Mouse (Mus musculus): ENCODE data around the gene Gm4881. TPM values are rescaled to one million over a fixed set of nuclear protein-coding genes. Genes with fewer than 3 reads are reported as not detected.
A peak's percentile ranks its signal among the peaks of the same experiment; 100 is the strongest.

Gm4881 gene
- polyA plus RNA-seq, 1 experiment: 0.31 TPM

DNA sequence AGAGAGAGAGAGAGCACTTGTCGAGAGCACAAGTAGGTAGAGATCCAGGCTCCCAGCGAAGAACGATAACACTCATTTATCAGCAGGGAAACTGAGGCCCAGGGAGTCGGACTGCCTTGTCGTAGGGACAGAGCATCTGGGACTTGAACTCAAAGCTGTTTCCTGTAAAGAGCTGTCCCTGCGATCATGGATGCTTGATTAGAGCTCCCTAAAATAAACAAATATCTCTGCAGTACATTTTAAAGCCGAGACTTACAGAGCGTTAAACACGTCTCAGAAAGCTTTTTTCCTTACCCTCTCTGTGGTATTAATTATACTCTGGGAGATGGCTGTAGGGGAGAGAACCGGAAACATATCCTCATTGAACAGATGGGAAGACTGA is 40.9 kb downstream of the Gm4881 start:
- Histone ChIP-seq H3K27me3 (ENCODE audit: control insufficient read depth, insufficient read depth, low read length) (no peaks in the 10 kb centered on the region), H3K36me3 (ENCODE audit: control insufficient read depth, insufficient read depth, low read length) (peaks cover 2% of the 10 kb centered on the region), H3K27ac (ENCODE audit: control insufficient read depth, insufficient read depth, low read length) (peak overlapping the region; percentile 81), H3K4me3 (ENCODE audit: control insufficient read depth, insufficient read depth, low read length) (peak overlapping the region; percentile 91), H3K4me1 (replicated peaks; ENCODE audit: control insufficient read depth, insufficient read depth, low read length) (peaks cover 37% of the 10 kb centered on the region)
- TF ChIP-seq CTCF (IDR thresholded peaks at IDR 0.05; ENCODE audit: borderline replicate concordance, control insufficient read depth, extremely low read depth, insufficient read depth, low read length, poor library complexity) (no peak), POLR2A (IDR thresholded peaks at IDR 0.05; ENCODE audit: control insufficient read depth, extremely low read depth, insufficient read depth, low read length, poor library complexity) (no peak)
- under 1% methylated on average over 10 of the region's 10 CpGs for WGBS
- DNase-seq: no peak

DNA sequence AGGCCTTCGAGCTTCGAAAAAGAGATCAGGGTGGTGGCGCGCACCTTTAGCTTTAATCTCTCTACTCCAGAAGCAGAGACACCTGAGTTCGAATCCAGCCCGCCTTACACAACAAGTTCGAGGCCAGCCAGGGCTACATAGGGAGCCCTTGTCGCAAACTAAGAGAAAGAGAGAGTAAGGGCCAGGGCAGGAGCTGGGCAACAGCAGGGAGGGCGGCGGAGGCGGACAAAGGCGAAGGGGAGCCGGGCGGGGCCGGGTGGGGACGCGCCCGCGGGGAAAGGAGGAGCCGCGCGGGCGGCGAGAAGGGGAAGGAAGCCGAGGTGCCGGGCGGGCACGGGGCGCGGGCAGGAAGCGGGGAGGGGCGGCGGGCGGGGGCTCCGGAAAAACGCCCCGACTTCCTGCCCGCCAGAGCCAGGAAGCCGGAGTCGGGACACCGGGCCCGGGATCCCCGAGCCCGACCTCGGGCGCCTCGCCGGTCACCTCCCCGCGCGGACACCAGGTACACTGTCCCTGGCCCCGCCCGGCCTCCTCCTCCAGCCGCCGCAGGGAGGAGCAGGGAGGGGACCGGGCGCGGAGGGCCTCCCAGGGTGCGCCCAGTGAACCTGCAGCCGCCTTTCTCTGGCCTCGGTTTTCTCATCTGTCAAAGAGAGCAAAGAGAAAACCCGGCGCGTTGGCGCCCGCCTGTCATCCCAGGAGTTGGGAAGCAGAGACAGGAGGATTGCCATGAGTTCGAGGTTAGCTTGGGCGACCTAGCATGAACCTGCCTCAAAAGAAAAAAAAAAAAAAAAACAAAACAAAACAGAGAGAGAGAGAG is 41.5 kb downstream of the Gm4881 start, which contains the start of gene Arhgef1:
Gene Arhgef1 (plus strand): TSS at position 283 of the 814 bp plus-strand sequence.
- H3K4me3 ChIP-seq (ENCODE audit: control insufficient read depth, insufficient read depth, low read length): peak within 1 kb of the TSS; percentile 91
- H3K27ac ChIP-seq (ENCODE audit: control insufficient read depth, insufficient read depth, low read length): peak within 1 kb of the TSS; percentile 90
- TF ChIP-seq POLR2A (IDR thresholded peaks at IDR 0.05; ENCODE audit: control insufficient read depth, extremely low read depth, insufficient read depth, low read length, poor library complexity): peak; percentile 89
- peak; percentile 11; the same call in 1 of the 2 replicates for TF ChIP-seq CTCF (IDR thresholded peaks at IDR 0.05; ENCODE audit: borderline replicate concordance, control insufficient read depth, extremely low read depth, insufficient read depth, low read length, poor library complexity)
- H3K36me3 ChIP-seq (ENCODE audit: control insufficient read depth, insufficient read depth, low read length): no peaks in the 10 kb centered on the region
- 1% methylated on average over 57 of the region's 68 CpGs for WGBS
- DNase-seq: peak; percentile 79
- no peaks in the 10 kb centered on the region for H3K27me3 ChIP-seq (ENCODE audit: control insufficient read depth, insufficient read depth, low read length)
- peaks cover 31% of the 10 kb centered on the region for H3K4me1 ChIP-seq (replicated peaks; ENCODE audit: control insufficient read depth, insufficient read depth, low read length)

DNA sequence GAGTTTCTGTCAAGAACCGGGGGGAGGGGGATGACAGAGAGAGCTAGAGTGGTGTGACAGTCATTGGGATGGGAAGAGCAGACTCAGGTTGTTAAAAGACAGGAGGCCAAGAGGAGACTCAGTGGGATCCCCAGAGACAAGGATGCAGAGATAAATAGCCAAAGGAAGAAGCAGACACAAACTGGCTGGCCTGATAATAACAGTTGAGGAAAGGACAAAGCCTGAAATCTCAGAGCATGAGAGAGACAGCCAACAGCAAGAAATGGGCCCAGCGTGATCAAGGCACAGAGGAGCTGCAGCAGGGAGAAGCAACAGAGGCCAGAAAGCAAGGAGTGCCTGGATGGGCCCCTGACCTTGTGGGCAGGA is 42.0 kb downstream of the Gm4881 start:
- no peak for TF ChIP-seq POLR2A (IDR thresholded peaks at IDR 0.05; ENCODE audit: control insufficient read depth, extremely low read depth, insufficient read depth, low read length, poor library complexity)
- TF ChIP-seq CTCF (IDR thresholded peaks at IDR 0.05; ENCODE audit: borderline replicate concordance, control insufficient read depth, extremely low read depth, insufficient read depth, low read length, poor library complexity): no peak
- Histone ChIP-seq H3K27ac (ENCODE audit: control insufficient read depth, insufficient read depth, low read length) (peak overlapping the region; percentile 90), H3K4me1 (replicated peaks; ENCODE audit: control insufficient read depth, insufficient read depth, low read length) (peaks cover 29% of the 10 kb centered on the region), H3K36me3 (ENCODE audit: control insufficient read depth, insufficient read depth, low read length) (no peaks in the 10 kb centered on the region), H3K4me3 (ENCODE audit: control insufficient read depth, insufficient read depth, low read length) (peak overlapping the region; percentile 91), H3K27me3 (ENCODE audit: control insufficient read depth, insufficient read depth, low read length) (no peaks in the 10 kb centered on the region)
- 47% methylated on average over 2 of the region's 2 CpGs for WGBS
- no peak for DNase-seq

- H3K4me1 ChIP-seq (replicated peaks; ENCODE audit: control insufficient read depth, insufficient read depth, low read length): peaks cover 29% of the 10 kb centered on the region
- peak overlapping the region; percentile 90 for H3K27ac ChIP-seq (ENCODE audit: control insufficient read depth, insufficient read depth, low read length)
- TF ChIP-seq CTCF (IDR thresholded peaks at IDR 0.05; ENCODE audit: borderline replicate concordance, control insufficient read depth, extremely low read depth, insufficient read depth, low read length, poor library complexity) (no peak), POLR2A (IDR thresholded peaks at IDR 0.05; ENCODE audit: control insufficient read depth, extremely low read depth, insufficient read depth, low read length, poor library complexity) (no peak)
- no peaks in the 10 kb centered on the region for H3K27me3 ChIP-seq (ENCODE audit: control insufficient read depth, insufficient read depth, low read length)
- peak; percentile 33 for DNase-seq
- H3K36me3 ChIP-seq (ENCODE audit: control insufficient read depth, insufficient read depth, low read length): no peaks in the 10 kb centered on the region
- peak overlapping the region; percentile 91; the same call in 1 of the 2 replicates for H3K4me3 ChIP-seq (ENCODE audit: control insufficient read depth, insufficient read depth, low read length)
- WGBS: 3% methylated on average over 1 of the region's 1 CpGs
Observed at GRCm38 (mm10) chr7:24901842-24902241, 42.5 kb downstream of the Gm4881 start.

- Histone ChIP-seq H3K4me3 (ENCODE audit: control insufficient read depth, insufficient read depth, low read length) (no peak overlapping the region), H3K4me1 (replicated peaks; ENCODE audit: control insufficient read depth, insufficient read depth, low read length) (peaks cover 24% of the 10 kb centered on the region), H3K36me3 (ENCODE audit: control insufficient read depth, insufficient read depth, low read length) (no peaks in the 10 kb centered on the region), H3K27ac (ENCODE audit: control insufficient read depth, insufficient read depth, low read length) (0 out of 2 replicates have a peak overlapping the region, but pooled peaks have one; percentile 9), H3K27me3 (ENCODE audit: control insufficient read depth, insufficient read depth, low read length) (no peaks in the 10 kb centered on the region)
- TF ChIP-seq POLR2A (IDR thresholded peaks at IDR 0.05; ENCODE audit: control insufficient read depth, extremely low read depth, insufficient read depth, low read length, poor library complexity) (no peak), CTCF (IDR thresholded peaks at IDR 0.05; ENCODE audit: borderline replicate concordance, control insufficient read depth, extremely low read depth, insufficient read depth, low read length, poor library complexity) (no peak)
- 75% methylated on average over 6 of the region's 6 CpGs for WGBS
- no peak for DNase-seq
Observed at GRCm38 (mm10) chr7:24901114-24901513, 43.2 kb downstream of the Gm4881 start.

- Histone ChIP-seq H3K27me3 (ENCODE audit: control insufficient read depth, insufficient read depth, low read length) (no peaks in the 10 kb centered on the region), H3K36me3 (ENCODE audit: control insufficient read depth, insufficient read depth, low read length) (no peaks in the 10 kb centered on the region), H3K4me1 (replicated peaks; ENCODE audit: control insufficient read depth, insufficient read depth, low read length) (peaks cover 13% of the 10 kb centered on the region), H3K27ac (ENCODE audit: control insufficient read depth, insufficient read depth, low read length) (no peak overlapping the region), H3K4me3 (ENCODE audit: control insufficient read depth, insufficient read depth, low read length) (no peak overlapping the region)
- no peak for DNase-seq
- WGBS: 88% methylated on average over 5 of the region's 5 CpGs
- TF ChIP-seq CTCF (IDR thresholded peaks at IDR 0.05; ENCODE audit: borderline replicate concordance, control insufficient read depth, extremely low read depth, insufficient read depth, low read length, poor library complexity) (no peak), POLR2A (IDR thresholded peaks at IDR 0.05; ENCODE audit: control insufficient read depth, extremely low read depth, insufficient read depth, low read length, poor library complexity) (no peak)
Observed at GRCm38 (mm10) chr7:24897959-24898358, 46.3 kb downstream of the Gm4881 start.

Data from thymus, adult 2 months (tissue).